Mouse (Mus musculus) gastrocnemius, adult 2 months (tissue): ENCODE measurements around the gene Il2rb. TPM values are rescaled to one million over a fixed set of nuclear protein-coding genes. Genes with fewer than 3 reads are reported as not detected.
A peak's percentile ranks its signal among the peaks of the same experiment; 100 is the strongest.

Experiments
- DNase-seq: peaks from one replicate; pipeline ENCODE4 v3.0.0; 2022
- H3K27ac ChIP-seq: fragments of 200-600 bp; 2 replicates; pipeline ENCODE4 v1.8.1; 2022; ENCODE audit warnings: mild to moderate bottlenecking
- H3K4me3 ChIP-seq: fragments of 200-600 bp; 2 replicates; pipeline ENCODE4 v1.8.1; 2022; ENCODE audit warnings: mild to moderate bottlenecking, moderate library complexity
- CTCF ChIP-seq: fragments of 200-600 bp; IDR thresholded peaks from 2 replicates; pipeline ENCODE4 v1.8.1; 2022; ENCODE audit warnings: antibody characterized with exemption, mild to moderate bottlenecking, moderate library complexity
- intact Hi-C: fragments of 180-260 bp; cut with DNase I; formaldehyde crosslinking; loops from one replicate; pipeline ENCODE4 v1.15.1; 2025
- total RNA-seq, 2 experiments: library from RNA; stranded (reverse); gene quantifications; 2 replicates each; pipeline ENCODE4 v1.2.3; 2021

Il2rb gene
- total RNA-seq, 2 experiments from 2014 or later, result not detected

- TF ChIP-seq CTCF, result no peak
- H3K27ac ChIP-seq, result peak overlapping the region; percentile 82
- intact Hi-C loops, result no loop called here
These were observed 64.2 kb downstream of the Il2rb start for GRCm38 (mm10) chr15:78430874-78431273.

GRCm38 (mm10) chr15:78429871-78430622 lies 65.0 kb downstream of the Il2rb start:
- intact Hi-C loops, result no loop called here
- DNase-seq, result no peak
- Histone ChIP-seq H3K4me3 (peak overlapping the region; percentile 85), H3K27ac (peak overlapping the region; percentile 82)
- no peak for TF ChIP-seq CTCF

More at GRCm38 (mm10) chr15:78430874-78431273, 64.2 kb downstream of the Il2rb start:
- DNase-seq, result no peak
- peak overlapping the region; percentile 85 for H3K4me3 ChIP-seq

Other genes with a start within 250 kb of the Il2rb start
- gene Csf2rb2, start 189.6 kb downstream of the Il2rb start, total RNA-seq, result under 1 TPM; 0.66 to 0.78 TPM
- gene Csf2rb, start 169.5 kb downstream of the Il2rb start, total RNA-seq, result 1 to 10 TPM in 1 of 2 experiments, under 1 TPM in 1; 0.86 to 1.0 TPM
- gene Tex33, start 99.4 kb downstream of the Il2rb start, total RNA-seq, result not detected
- 10 to 100 TPM; 18.2 to 18.8 TPM for gene Tst, start 89.4 kb downstream of the Il2rb start, total RNA-seq
- gene Mpst, start 88.9 kb downstream of the Il2rb start, total RNA-seq, result 10 to 100 TPM; 61.9 to 66.9 TPM
- 10 to 100 TPM in 1 of 2 experiments, 1 to 10 TPM in 1; 8.9 to 17.2 TPM for gene Kctd17, start 66.7 kb downstream of the Il2rb start, total RNA-seq
- gene Tmprss6, start 26.6 kb downstream of the Il2rb start, total RNA-seq, result not detected
- gene C1qtnf6, start 36.1 kb upstream of the Il2rb start, total RNA-seq, result 1 to 10 TPM; 2.7 to 7.6 TPM
- gene Sstr3, start 49.4 kb upstream of the Il2rb start, total RNA-seq, result under 1 TPM in 1 of 2 experiments, not detected in 1; 0.05 TPM
- gene Rac2, start 77.5 kb upstream of the Il2rb start, total RNA-seq, result 1 to 10 TPM; 1.4 to 1.7 TPM
- gene Cyth4, start 101.8 kb upstream of the Il2rb start, total RNA-seq, result 1 to 10 TPM; 1.9 TPM
- gene Elfn2, start 223.5 kb upstream of the Il2rb start, total RNA-seq, result under 1 TPM in 1 of 2 experiments, not detected in 1; 0.03 TPM